In genomic region chr16:88221932-88222331, GRCm38 (mm10) we compare ENCODE assay signal across 30 mouse cellular contexts.
"Had no signal": no experiment of that assay in that cellular context is flagged by ENCODE, and none has a peak within 500 bp of the region (broad histone marks: within the 10 kb centered on the region; RNA-seq: fewer than 3 reads in every experiment).

No protein-coding gene starts in this region.

- H3K4me1 ChIP-seq: limb, embryonic 10.5 days; limb, embryonic 12.5 days; limb, embryonic 13.5 days; limb, embryonic 15.5 days; liver, embryonic 12.5 days; liver, embryonic 13.5 days; liver, embryonic 15.5 days; lung, embryonic 15.5 days; megakaryocyte, embryonic 14.5 days; midbrain, embryonic 10.5 days; midbrain, embryonic 12.5 days; midbrain, embryonic 13.5 days; midbrain, embryonic 15.5 days; neural tube, embryonic 12.5 days had no signal

- H3K4me2 ChIP-seq: limb, embryonic 12.5 days; limb, embryonic 13.5 days; limb, embryonic 15.5 days; liver, embryonic 11.5 days; liver, embryonic 12.5 days; liver, embryonic 13.5 days; liver, embryonic 15.5 days; lung, embryonic 14.5 days; lung, embryonic 15.5 days; midbrain, embryonic 11.5 days; midbrain, embryonic 12.5 days; midbrain, embryonic 13.5 days; midbrain, embryonic 15.5 days; neural tube, embryonic 12.5 days had no signal

- H3K9me3 ChIP-seq: limb, embryonic 10.5 days; limb, embryonic 13.5 days; limb, embryonic 15.5 days; liver, embryonic 12.5 days; liver, embryonic 13.5 days; liver, embryonic 15.5 days; lung, embryonic 15.5 days; midbrain, embryonic 10.5 days; midbrain, embryonic 12.5 days; midbrain, embryonic 13.5 days; midbrain, embryonic 15.5 days; neural tube, embryonic 12.5 days had no signal

- DNase-seq: left cerebral cortex, postnatal 4 days; liver; liver, embryonic 13.5 days; liver, postnatal 0 days; lung, adult 18-20 months; lung, adult 2 months; lung, embryonic 14.5 days; lung, postnatal 10 days; lung, postnatal 14 days; lung, postnatal 36 days; lung, postnatal 4 days; midbrain, embryonic 14.5 days had no signal

- H3K9ac ChIP-seq: limb, embryonic 12.5 days; limb, embryonic 13.5 days; limb, embryonic 15.5 days; liver, embryonic 12.5 days; liver, embryonic 13.5 days; liver, embryonic 14.5 days; liver, embryonic 15.5 days; liver, postnatal 0 days; lung, embryonic 14.5 days; lung, embryonic 15.5 days; midbrain, embryonic 12.5 days; midbrain, embryonic 13.5 days; midbrain, embryonic 15.5 days; neural tube, embryonic 12.5 days had no signal

- H3K4me3 ChIP-seq: limb, embryonic 10.5 days; limb, embryonic 12.5 days; limb, embryonic 13.5 days; limb, embryonic 15.5 days; liver, embryonic 12.5 days; liver, embryonic 13.5 days; liver, embryonic 15.5 days; lung, embryonic 15.5 days; megakaryocyte, embryonic 14.5 days; midbrain, embryonic 10.5 days; midbrain, embryonic 12.5 days; midbrain, embryonic 13.5 days; midbrain, embryonic 15.5 days; myocyte; neural tube, embryonic 12.5 days had no signal

- H3K27ac ChIP-seq: limb, embryonic 10.5 days; limb, embryonic 12.5 days; limb, embryonic 13.5 days; limb, embryonic 15.5 days; liver, embryonic 12.5 days; liver, embryonic 13.5 days; liver, embryonic 14.5 days; liver, embryonic 15.5 days; lung, embryonic 15.5 days; macrophage; midbrain, embryonic 10.5 days; midbrain, embryonic 12.5 days; midbrain, embryonic 13.5 days; midbrain, embryonic 15.5 days; neural tube, embryonic 12.5 days had no signal

- H3K27me3 ChIP-seq: limb, embryonic 12.5 days; limb, embryonic 13.5 days; limb, embryonic 15.5 days; liver, embryonic 12.5 days; liver, embryonic 13.5 days; liver, embryonic 15.5 days; lung, embryonic 15.5 days; megakaryocyte, embryonic 14.5 days; midbrain, embryonic 12.5 days; midbrain, embryonic 13.5 days; midbrain, embryonic 15.5 days; neural tube, embryonic 12.5 days had no signal

- H3K36me3 ChIP-seq: limb, embryonic 10.5 days; limb, embryonic 12.5 days; limb, embryonic 13.5 days; limb, embryonic 15.5 days; liver, embryonic 12.5 days; liver, embryonic 13.5 days; liver, embryonic 15.5 days; lung, embryonic 15.5 days; midbrain, embryonic 10.5 days; midbrain, embryonic 12.5 days; midbrain, embryonic 13.5 days; midbrain, embryonic 15.5 days; neural tube, embryonic 12.5 days had no signal
